Mouse (Mus musculus): ENCODE results near the gene Arvcf. TPM values are rescaled to one million over a fixed set of nuclear protein-coding genes. Genes with fewer than 3 reads are reported as not detected.

The Arvcf gene
- polyA plus RNA-seq, 1 experiment: 49.9 TPM

DNA sequence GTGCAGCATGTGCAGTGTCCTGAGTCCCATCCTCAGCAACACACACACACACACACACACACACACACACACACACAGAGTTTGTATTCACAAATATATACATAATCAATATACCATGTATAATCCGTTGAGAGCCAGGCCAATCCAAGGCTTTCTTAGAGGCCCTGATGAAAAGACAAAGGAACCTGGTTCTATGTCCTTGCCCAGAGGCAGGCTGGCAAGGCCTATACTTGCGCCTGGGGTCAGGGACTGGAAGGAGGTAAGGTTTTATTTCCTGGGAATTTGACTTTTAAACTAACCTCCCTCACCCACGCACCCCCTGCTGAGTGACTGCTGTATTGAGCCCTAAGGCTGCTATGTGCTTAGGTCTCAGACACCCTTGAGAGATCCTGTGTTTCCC lies 72.6 kb downstream of the Arvcf start:
- H3K4me1 ChIP-seq (ENCODE audit: control insufficient read depth, insufficient read depth, low read length): peaks cover 21% of the 10 kb centered on the region
- 82% methylated on average over 3 of the region's 3 CpGs for WGBS
- no peak for DNase-seq
- TF ChIP-seq CTCF (IDR thresholded peaks at IDR 0.05; ENCODE audit: insufficient read depth, low read length): no peak
- TF ChIP-seq POLR2A (IDR thresholded peaks at IDR 0.05; ENCODE audit: borderline replicate concordance, extremely low read depth, low read depth, low read length): no peak
- H3K4me3 ChIP-seq (replicated peaks; ENCODE audit: extremely low read depth, low read depth, low read length): no peak overlapping the region

DNA sequence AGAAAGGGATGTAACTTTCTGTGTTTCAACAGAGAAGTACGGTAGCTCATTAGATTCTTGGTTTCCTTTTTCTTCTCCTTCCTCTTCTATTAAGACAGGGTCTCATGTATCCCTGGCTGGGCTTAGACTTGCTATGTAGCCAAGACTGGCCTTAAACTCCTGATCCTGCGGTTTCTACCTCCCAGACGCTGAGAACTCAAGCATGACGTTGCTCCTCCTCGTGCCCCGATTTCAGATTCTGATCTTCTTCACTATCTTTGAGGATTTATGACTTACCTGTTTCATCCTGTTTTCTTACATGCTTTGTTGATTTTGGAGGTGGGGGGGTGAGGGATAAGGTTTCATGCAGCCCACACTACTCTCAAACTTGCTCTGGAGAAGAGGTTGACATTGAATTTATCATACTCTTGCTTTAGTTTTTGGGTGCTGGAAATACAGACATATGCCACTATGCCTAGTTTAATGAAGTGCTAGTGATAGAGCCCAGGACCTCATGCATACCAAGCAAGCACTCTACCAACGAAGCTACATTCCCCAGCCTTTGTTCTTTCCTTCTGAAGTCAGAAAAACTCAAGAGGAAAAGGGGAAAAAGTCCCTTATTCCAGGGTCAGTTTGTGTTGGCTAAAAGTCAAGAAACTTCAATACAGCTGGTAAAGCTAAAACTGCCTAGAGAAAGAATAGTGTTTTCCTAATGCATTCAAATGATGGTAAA lies 75.4 kb downstream of the Arvcf start:
- 69% methylated on average over 7 of the region's 7 CpGs for WGBS
- no peak overlapping the region for H3K4me3 ChIP-seq (replicated peaks; ENCODE audit: extremely low read depth, low read depth, low read length)
- TF ChIP-seq CTCF (IDR thresholded peaks at IDR 0.05; ENCODE audit: insufficient read depth, low read length) (no peak), POLR2A (IDR thresholded peaks at IDR 0.05; ENCODE audit: borderline replicate concordance, extremely low read depth, low read depth, low read length) (no peak)
- H3K4me1 ChIP-seq (ENCODE audit: control insufficient read depth, insufficient read depth, low read length): peaks cover 17% of the 10 kb centered on the region
- no peak for DNase-seq

DNA sequence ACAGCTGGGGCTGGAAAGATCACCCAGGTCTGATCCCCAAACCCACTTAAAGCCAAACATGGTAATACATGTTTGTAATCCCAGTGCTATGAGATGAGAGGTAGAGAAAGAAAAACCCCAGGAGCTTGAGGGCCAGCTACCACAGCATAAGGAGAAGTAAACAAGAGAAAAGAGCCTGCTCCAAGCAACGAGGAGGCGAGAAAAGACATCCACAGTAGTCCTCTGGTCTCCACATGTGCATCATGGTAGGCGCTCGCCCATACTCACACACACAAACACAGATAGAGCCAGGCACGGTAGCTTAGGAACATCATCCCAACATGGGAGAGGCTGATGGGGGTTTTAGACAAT lies 75.9 kb downstream of the Arvcf start:
- Histone ChIP-seq H3K4me3 (replicated peaks; ENCODE audit: extremely low read depth, low read depth, low read length) (no peak overlapping the region), H3K4me1 (ENCODE audit: control insufficient read depth, insufficient read depth, low read length) (peaks cover 17% of the 10 kb centered on the region)
- 68% methylated on average over 5 of the region's 5 CpGs for WGBS
- TF ChIP-seq POLR2A (IDR thresholded peaks at IDR 0.05; ENCODE audit: borderline replicate concordance, extremely low read depth, low read depth, low read length) (no peak), CTCF (IDR thresholded peaks at IDR 0.05; ENCODE audit: insufficient read depth, low read length) (no peak)
- DNase-seq: no peak

DNA sequence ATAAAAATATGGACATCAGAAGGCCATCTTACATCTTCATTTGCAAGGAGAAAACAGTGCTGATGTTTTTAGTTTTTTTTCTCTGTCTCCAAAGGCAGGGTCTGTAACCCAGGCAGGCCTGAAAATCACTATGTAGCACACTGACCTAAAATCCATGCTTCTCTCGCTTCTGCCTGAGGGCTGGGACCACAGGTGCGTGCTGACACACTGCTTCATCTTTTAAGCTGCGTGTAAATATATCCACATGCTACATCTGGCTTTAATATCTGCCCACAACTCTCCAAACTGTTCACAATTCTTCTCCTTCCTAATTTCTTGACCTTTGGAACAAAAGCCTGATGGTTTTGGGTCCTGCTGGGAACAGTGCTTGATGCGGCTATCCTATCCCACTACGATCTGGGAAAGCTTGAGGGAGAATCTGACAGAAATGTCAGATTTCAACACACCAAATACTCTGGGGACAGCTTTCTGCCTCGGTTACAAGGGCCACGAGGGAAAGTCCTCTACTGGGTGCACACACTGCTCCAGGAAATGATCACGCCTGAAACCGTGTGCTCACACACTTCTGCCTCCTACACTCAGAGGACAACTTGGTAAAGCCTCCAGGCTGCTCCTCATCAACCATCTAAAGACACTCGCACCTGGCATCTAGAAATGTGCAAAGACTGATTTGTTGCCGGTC lies 76.5 kb downstream of the Arvcf start:
- peaks cover 17% of the 10 kb centered on the region for H3K4me1 ChIP-seq (ENCODE audit: control insufficient read depth, insufficient read depth, low read length)
- WGBS: 58% methylated on average over 11 of the region's 11 CpGs
- no peak overlapping the region for H3K4me3 ChIP-seq (replicated peaks; ENCODE audit: extremely low read depth, low read depth, low read length)
- TF ChIP-seq POLR2A (IDR thresholded peaks at IDR 0.05; ENCODE audit: borderline replicate concordance, extremely low read depth, low read depth, low read length): no peak
- TF ChIP-seq CTCF (IDR thresholded peaks at IDR 0.05; ENCODE audit: insufficient read depth, low read length): no peak
- no peak for DNase-seq

DNA sequence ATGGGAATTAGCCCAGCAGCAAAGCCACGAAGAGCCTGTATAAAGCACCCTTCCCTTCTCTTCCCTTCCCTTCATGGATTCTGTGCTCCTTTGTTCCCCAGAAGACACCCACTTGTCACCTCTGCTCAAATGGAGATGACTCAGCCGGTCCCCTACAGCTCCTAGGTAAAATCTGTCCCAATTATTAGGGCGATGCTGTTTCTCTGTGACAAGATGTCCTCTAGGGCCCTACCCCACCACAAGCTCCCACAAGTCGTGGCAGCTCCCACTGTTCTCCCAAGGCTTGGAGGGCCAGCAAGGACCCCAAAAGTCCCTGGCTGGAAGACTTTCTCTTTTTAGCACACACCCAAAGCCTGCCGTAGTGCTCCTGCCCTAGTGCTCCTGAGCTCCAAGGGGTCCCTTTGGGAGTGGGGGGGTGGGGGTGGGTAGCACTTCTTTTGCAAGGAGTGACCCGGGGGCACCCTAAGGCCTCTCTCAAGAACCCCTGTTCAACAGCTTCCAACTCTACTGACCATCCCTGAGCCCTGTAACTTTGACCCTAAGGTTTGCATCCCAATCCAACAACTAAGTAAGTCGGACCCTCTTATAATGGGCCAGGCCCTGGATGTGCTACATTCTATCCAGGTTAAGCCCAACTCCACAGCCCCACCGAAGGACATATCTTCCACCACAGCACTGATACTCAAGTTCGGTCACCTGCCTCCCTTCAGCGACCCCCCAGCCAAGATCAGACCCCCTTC lies 77.7 kb downstream of the Arvcf start:
- Histone ChIP-seq H3K4me3 (replicated peaks; ENCODE audit: extremely low read depth, low read depth, low read length) (peak overlapping the region; percentile 98), H3K4me1 (ENCODE audit: control insufficient read depth, insufficient read depth, low read length) (peaks cover 17% of the 10 kb centered on the region)
- 10% methylated on average over 10 of the region's 10 CpGs for WGBS
- no peak for DNase-seq
- TF ChIP-seq CTCF (IDR thresholded peaks at IDR 0.05; ENCODE audit: insufficient read depth, low read length) (no peak), POLR2A (IDR thresholded peaks at IDR 0.05; ENCODE audit: borderline replicate concordance, extremely low read depth, low read depth, low read length) (no peak)

DNA sequence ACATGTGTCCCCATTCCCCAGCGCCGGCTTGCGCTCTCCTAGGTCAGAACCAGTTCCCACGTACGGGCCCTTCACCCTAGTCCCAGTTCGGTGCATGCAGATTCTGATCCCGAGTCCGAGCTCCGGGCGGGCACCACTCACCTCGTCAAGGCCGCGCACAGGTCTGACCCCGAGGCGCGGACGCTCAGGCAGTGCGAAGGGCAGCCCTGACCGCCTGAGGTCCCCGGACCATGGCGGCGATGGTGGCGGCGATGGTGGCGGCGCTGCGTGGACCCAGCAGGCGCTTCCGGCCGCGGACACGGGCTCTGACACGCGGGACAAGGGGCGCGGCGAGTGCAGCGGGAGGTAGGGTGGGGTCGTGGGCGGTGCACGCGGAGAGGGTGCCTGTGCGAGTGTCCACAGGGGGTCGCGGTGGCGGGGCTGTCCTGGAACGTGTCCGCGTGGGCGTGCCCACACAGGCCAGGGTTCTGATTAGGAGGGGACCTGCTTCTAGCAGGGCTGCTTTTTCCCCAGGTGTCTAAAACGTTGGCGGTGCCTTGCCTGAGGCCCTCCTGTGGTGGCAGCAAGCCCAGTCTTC lies 78.3 kb downstream of the Arvcf start, which contains the start of gene Txnrd2:
Gene Txnrd2 (plus strand): TSS at position 170 of the 577 bp plus-strand sequence.
- peak; percentile 81 for DNase-seq
- 0 out of 2 replicates have a peak, but pooled peaks have one; percentile 52 for TF ChIP-seq POLR2A (IDR thresholded peaks at IDR 0.05; ENCODE audit: borderline replicate concordance, extremely low read depth, low read depth, low read length)
- TF ChIP-seq CTCF (IDR thresholded peaks at IDR 0.05; ENCODE audit: insufficient read depth, low read length): 0 out of 2 replicates have a peak, but pooled peaks have one; percentile 19
- Histone ChIP-seq H3K4me1 (ENCODE audit: control insufficient read depth, insufficient read depth, low read length) (peaks cover 17% of the 10 kb centered on the region), H3K4me3 (replicated peaks; ENCODE audit: extremely low read depth, low read depth, low read length) (peak within 1 kb of the TSS; percentile 98)
- under 1% methylated on average over 52 of the region's 52 CpGs for WGBS

DNA sequence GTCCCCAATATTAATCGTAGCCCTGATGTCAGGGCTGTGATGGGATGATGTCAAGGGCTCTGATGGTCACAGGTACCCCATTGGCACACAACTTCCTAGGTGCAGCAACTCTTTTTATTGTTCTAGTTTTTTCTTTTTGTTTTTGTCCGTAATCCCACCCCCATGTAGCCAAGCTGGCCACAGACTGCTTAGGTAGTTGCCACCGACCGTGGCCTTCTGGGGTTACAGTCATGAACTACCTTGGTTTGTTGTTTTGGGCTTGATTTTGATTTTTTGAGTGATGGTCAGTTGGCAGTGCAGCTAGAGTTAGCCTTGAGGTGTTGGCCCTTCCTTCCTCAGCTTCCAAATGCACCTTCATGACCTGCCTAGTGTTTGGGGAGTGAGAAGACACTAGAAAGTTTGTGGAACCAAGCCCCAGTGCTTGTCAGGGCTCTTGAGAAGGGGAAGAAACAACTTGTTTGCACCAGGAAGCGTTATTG lies 78.9 kb downstream of the Arvcf start, which contains the start of gene Comt:
Gene Comt (minus strand): TSS at position 51 of the 479 bp plus-strand sequence.
- peaks cover 17% of the 10 kb centered on the region for H3K4me1 ChIP-seq (ENCODE audit: control insufficient read depth, insufficient read depth, low read length)
- DNase-seq: no peak
- peak within 1 kb of the TSS; percentile 98 for H3K4me3 ChIP-seq (replicated peaks; ENCODE audit: extremely low read depth, low read depth, low read length)
- WGBS: 53% methylated on average over 5 of the region's 5 CpGs
- TF ChIP-seq POLR2A (IDR thresholded peaks at IDR 0.05; ENCODE audit: borderline replicate concordance, extremely low read depth, low read depth, low read length) (no peak), CTCF (IDR thresholded peaks at IDR 0.05; ENCODE audit: insufficient read depth, low read length) (no peak)

DNA sequence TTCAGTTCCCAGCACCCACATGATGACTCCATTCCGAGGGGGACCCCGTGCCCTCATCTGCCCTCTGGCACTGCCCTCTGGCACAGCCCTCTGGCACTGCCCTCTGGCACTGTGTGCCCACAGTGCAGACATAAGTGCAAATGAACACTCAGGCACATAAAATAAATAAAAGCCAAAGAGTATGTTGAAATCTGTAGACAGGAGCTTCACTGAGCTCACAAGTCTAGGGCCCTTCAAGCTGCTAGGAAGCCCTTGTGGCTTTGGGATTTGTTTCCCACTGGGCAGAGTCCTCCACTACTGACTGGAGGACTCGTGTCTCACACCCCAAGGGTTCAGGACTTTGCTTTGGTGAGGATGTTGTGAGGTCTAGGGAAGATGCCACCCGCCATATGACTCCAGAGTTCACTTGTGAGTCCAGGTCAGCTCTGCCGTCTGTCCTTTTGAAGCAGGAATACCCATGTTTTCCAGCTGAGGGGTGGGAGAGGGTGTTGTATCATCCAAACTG lies 80.1 kb downstream of the Arvcf start:
- peaks cover 17% of the 10 kb centered on the region for H3K4me1 ChIP-seq (ENCODE audit: control insufficient read depth, insufficient read depth, low read length)
- H3K4me3 ChIP-seq (replicated peaks; ENCODE audit: extremely low read depth, low read depth, low read length): no peak overlapping the region
- no peak for TF ChIP-seq POLR2A (IDR thresholded peaks at IDR 0.05; ENCODE audit: borderline replicate concordance, extremely low read depth, low read depth, low read length)
- TF ChIP-seq CTCF (IDR thresholded peaks at IDR 0.05; ENCODE audit: insufficient read depth, low read length): no peak
- DNase-seq: peak; percentile 30
- WGBS: 79% methylated on average over 5 of the region's 5 CpGs

All from lung, adult 2 months (tissue).